Mouse (Mus musculus): ENCODE data around the gene Fam210b. TPM values are rescaled to one million over a fixed set of nuclear protein-coding genes. Genes with fewer than 3 reads are reported as not detected.

Fam210b gene
- 12.5 and 14.1 TPM in 2 replicates for polyA plus RNA-seq (2012; ENCODE audit: low replicate concordance)

DNA sequence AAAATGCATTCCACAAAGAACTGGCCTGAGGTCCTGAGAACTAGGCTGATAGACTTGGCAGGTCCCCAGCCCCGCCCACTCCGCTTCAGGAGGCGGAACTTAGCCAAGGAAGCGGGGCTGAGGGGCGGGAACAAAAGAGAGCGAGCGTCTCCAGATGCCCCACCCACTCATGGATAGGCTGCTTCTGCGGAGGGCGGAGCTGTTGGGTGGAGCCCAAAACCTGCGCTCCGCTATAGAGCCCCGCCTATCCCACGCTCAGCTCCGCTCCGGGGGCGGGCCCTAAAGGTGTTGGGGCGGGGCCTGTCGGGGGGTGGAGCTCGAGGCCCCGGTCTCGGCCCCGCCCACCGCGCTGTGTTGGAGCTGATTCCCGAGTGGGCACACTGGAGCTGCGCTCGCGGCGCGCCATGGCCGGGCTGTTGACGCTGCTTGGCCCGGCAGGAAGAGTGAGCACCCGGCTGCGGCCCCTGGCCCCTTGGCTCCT lies at the start of gene Fam210b:
Gene Fam210b, plus strand, starts transcription at position 308 of the 481 bp plus-strand sequence.

DNA sequence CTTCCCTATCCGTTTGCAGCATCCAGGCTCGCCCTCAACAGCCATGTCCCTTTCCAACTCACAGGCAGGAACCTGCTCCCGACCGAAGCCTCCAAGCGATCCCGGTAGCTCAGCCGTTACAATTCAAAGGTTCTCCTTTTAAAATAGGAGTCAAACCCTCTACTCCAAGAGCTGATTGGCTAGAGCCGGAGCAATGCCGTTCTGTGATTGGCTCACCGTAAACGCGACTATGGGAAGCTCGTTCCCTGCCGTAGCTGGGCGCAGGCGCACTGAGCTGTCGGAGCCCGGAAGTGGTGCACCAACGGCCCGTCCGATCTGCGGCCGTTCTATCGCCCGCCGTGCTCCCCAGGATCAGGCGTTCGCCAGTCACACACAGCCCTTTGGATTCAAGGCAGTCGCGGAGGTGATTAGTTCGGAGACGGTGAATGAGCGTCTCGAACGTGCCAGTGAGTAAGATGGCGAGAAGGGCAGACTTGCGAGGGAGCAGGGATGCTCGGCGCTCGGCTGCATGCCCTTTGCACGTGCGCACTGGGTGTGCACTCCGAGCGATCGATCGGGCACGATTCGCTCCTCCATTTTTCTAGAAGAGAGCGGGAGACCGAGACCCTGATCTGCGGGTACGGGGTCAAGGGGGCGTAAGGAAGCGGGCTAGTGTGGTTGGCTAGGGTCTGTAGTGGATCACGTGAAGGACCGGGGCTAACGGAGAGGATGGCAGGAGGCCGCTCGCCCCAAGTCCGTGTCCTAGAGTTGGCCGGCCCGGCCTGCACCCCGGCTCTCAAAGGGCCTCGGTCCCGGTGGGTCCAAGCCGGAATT lies 25.3 kb downstream of the Fam210b start, which contains the start of the genes Aurka and Cstf1:
Gene Aurka, minus strand, starts transcription at position 125 of the 813 bp plus-strand sequence.
Gene Cstf1, plus strand, starts transcription at position 271 of the 813 bp plus-strand sequence.

DNA sequence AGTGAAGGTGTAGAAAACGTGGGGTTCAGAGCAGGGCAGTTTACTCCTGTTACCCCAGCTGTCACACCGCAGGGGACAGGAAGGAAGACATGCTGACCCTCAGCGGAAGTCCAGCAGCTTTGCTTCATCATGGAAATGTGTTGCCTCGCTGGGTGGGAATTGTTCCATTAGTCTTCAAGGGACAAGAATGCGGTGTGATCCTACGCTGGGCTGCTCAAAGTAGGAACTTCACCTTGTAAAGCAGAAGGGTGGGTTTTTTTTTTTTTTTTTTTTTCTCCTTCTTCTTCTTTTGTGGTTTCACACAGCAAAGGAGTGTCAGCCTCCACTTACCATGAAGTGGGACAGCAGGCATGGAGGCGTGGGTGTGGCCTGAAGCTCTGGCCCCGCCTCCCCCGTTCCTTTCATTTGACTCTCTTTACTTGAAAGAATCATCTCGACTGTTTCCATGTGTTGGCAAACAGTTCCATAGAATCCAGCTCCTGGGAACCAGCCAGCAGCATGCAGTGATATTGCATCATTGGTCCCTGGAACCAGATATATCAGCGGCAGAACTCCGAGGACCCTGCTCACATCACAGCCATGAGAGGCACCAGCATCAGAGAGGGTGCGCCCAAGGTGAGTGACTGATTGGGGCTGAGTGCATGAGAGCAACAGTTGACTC lies 48.2 kb downstream of the Fam210b start, which contains the start of gene Cass4:
Gene Cass4, plus strand, starts transcription at position 404 of the 661 bp plus-strand sequence.

Other genes with a start within 250 kb of the Fam210b start
- not detected in 2 replicates for gene Mc3r, start 97.1 kb upstream of the Fam210b start, polyA plus RNA-seq (2012; ENCODE audit: low replicate concordance)
- 1.8 and 9.8 TPM in 2 replicates for gene Aurka, start 25.0 kb downstream of the Fam210b start, polyA plus RNA-seq (2012; ENCODE audit: low replicate concordance)
- 3.2 and 14.8 TPM in 2 replicates for gene Cstf1, start 25.1 kb downstream of the Fam210b start, polyA plus RNA-seq (2012; ENCODE audit: low replicate concordance)
- gene Cass4, start 48.2 kb downstream of the Fam210b start, polyA plus RNA-seq (2012; ENCODE audit: low replicate concordance) = 1.8 and 6.8 TPM in 2 replicates
- gene Rtf2, start 95.0 kb downstream of the Fam210b start, polyA plus RNA-seq (2012; ENCODE audit: low replicate concordance) = 26.1 and 86.6 TPM in 2 replicates
- gene Gcnt7, start 113.0 kb downstream of the Fam210b start, polyA plus RNA-seq (2012; ENCODE audit: low replicate concordance) = not detected in 2 replicates
- 0.19 TPM in 1 of 2 replicates, not detected in the other for gene Fam209, start 127.0 kb downstream of the Fam210b start, polyA plus RNA-seq (2012; ENCODE audit: low replicate concordance)
- not detected in 2 replicates for gene Tfap2c, start 204.0 kb downstream of the Fam210b start, polyA plus RNA-seq (2012; ENCODE audit: low replicate concordance)

All from hematopoietic multipotent progenitor cell, adult 10-12 weeks (in vitro differentiated cells).